In genomic region chr1:87660740-87661139, GRCm38 (mm10) we compare ENCODE assay signal across 26 mouse cellular contexts. TPM values are rescaled to one million over a fixed set of nuclear protein-coding genes. Genes with fewer than 3 reads are reported as not detected.
DNase-seq lines count a peak whose midpoint lies in the region; ATAC-seq and TF ChIP-seq lines count a peak whose summit lies in the region.
"Had no signal": no experiment of that assay in that cellular context is flagged by ENCODE, and none has a peak within 500 bp of the region (broad histone marks: within the 10 kb centered on the region; RNA-seq: fewer than 3 reads in every experiment).

No protein-coding gene starts in this region.

- peaks cover 10% of the 10 kb centered on the region for H3K4me1 ChIP-seq in heart, adult 2 months (ENCODE audit: control insufficient read depth, insufficient read depth, low read length)
- H3K4me1 ChIP-seq in lung, postnatal 0 days (ENCODE audit: insufficient read depth, low read depth, low read length), result no peaks in the 10 kb centered on the region
- H3K4me1 ChIP-seq in megakaryocyte, embryonic 14.5 days, result peaks cover 75% of the 10 kb centered on the region
- H3K4me1 ChIP-seq: embryonic facial prominence, embryonic 12.5 days had no signal

- TF ChIP-seq CTCF in heart, adult 2 months (IDR thresholded peaks at IDR 0.05), result no peak
- peak; percentile 17; the same call in 1 of the 2 replicates for TF ChIP-seq CTCF in lung, postnatal 0 days (IDR thresholded peaks at IDR 0.05)

- no peak overlapping the region for H3K9ac ChIP-seq in heart, adult 2 months (ENCODE audit: low read depth, low read length)
- no peak overlapping the region for H3K9ac ChIP-seq in lung, postnatal 0 days (replicated peaks; ENCODE audit: low read depth)
- H3K9ac ChIP-seq: embryonic facial prominence, embryonic 12.5 days; embryonic facial prominence, embryonic 15.5 days; forebrain, postnatal 0 days; hindbrain, embryonic 13.5 days had no signal

- no peaks in the 10 kb centered on the region for H3K79me2 ChIP-seq in heart, adult 2 months (replicated peaks; ENCODE audit: control insufficient read depth, insufficient read depth, low read length)

- no peak overlapping the region for H3K4me2 ChIP-seq in lung, postnatal 0 days (replicated peaks; ENCODE audit: low read depth, low read length)
- H3K4me2 ChIP-seq: embryonic facial prominence, embryonic 12.5 days; embryonic facial prominence, embryonic 15.5 days; heart, embryonic 11.5 days; hindbrain, embryonic 13.5 days had no signal

- intact Hi-C loops in heart, adult 2 months (cut with DNase I), result loop anchor here (2.0 kb wide), 1 partner anchor 40 kb away; the partner anchor contains the start of gene Inpp5d
- intact Hi-C loops in heart, postnatal 14 days (cut with DNase I), result no loop called here

- H3K9me3 ChIP-seq in lung, postnatal 0 days (ENCODE audit: low read length), result no peaks in the 10 kb centered on the region
- peaks cover 15% of the 10 kb centered on the region for H3K9me3 ChIP-seq in megakaryocyte, embryonic 14.5 days
- H3K9me3 ChIP-seq: embryonic facial prominence, embryonic 12.5 days; embryonic facial prominence, embryonic 15.5 days; hindbrain, embryonic 13.5 days had no signal

- no peak for TF ChIP-seq POLR2A in heart, adult 2 months (IDR thresholded peaks at IDR 0.05; ENCODE audit: insufficient read depth, low read depth, low read length)

- 64% methylated on average over 1 of the region's 1 CpGs for WGBS in heart, adult 2 months
- WGBS in lung, postnatal 0 days, result 63% methylated on average over 1 of the region's 1 CpGs

- H3K27me3 ChIP-seq in heart, adult 2 months (ENCODE audit: control insufficient read depth, insufficient read depth, low read length), result no peaks in the 10 kb centered on the region
- H3K27me3 ChIP-seq in lung, postnatal 0 days (replicated peaks; ENCODE audit: insufficient read depth, low read length), result no peaks in the 10 kb centered on the region
- H3K27me3 ChIP-seq in megakaryocyte, embryonic 14.5 days (replicated peaks), result no peaks in the 10 kb centered on the region
- H3K27me3 ChIP-seq: CH12.LX; embryonic facial prominence, embryonic 12.5 days; embryonic facial prominence, embryonic 15.5 days; hindbrain, embryonic 13.5 days; Patski had no signal

- peak overlapping the region; percentile 28; the same call in 1 of the 2 replicates for H3K27ac ChIP-seq in heart, adult 2 months
- peak overlapping the region; percentile 39; the same call in 1 of the 2 replicates for H3K27ac ChIP-seq in lung, postnatal 0 days (ENCODE audit: low read length)
- H3K27ac ChIP-seq: embryonic facial prominence, embryonic 12.5 days; embryonic facial prominence, embryonic 15.5 days; hindbrain, embryonic 10.5 days; hindbrain, embryonic 13.5 days had no signal

- DNase-seq in heart, adult 2 months, result no peak
- no peak for DNase-seq in heart, postnatal 14 days
- DNase-seq in lung, postnatal 0 days (ENCODE audit: low spot score), result no peak
- no peak for DNase-seq in lung, postnatal 4 days
- peak; percentile 47 for DNase-seq in lung, postnatal 36 days
- DNase-seq: adrenal gland, postnatal 10 days; adrenal gland, postnatal 36 days; B cell, adult 2 months; cerebellum, adult 18-20 months; cerebellum, adult 9-11 months; cerebellum, postnatal 25 days; forebrain, postnatal 0 days; gastrocnemius, postnatal 10 days; gastrocnemius, postnatal 36 days; heart, postnatal 36 days had no signal

- peak; percentile 61; the same call in 1 of the 2 replicates for ATAC-seq in lung, postnatal 0 days
- ATAC-seq in megakaryocyte, adult 5-6 weeks (ENCODE audit: poor library complexity, severe bottlenecking), result no peak
- ATAC-seq: forebrain, embryonic 14.5 days; forebrain, postnatal 0 days; hindbrain, embryonic 16.5 days; Patski had no signal

- TF ChIP-seq EP300 in heart, adult 2 months (IDR thresholded peaks at IDR 0.05; ENCODE audit: insufficient read depth, low read depth, low read length), result no peak
- no peak for TF ChIP-seq EP300 in lung, postnatal 0 days (IDR thresholded peaks at IDR 0.05)

- no peak overlapping the region for H3K4me3 ChIP-seq in heart, adult 2 months
- no peak overlapping the region for H3K4me3 ChIP-seq in lung, postnatal 0 days (ENCODE audit: low read depth, low read length)
- H3K4me3 ChIP-seq in megakaryocyte, embryonic 14.5 days (replicated peaks), result peak overlapping the region; percentile 34
- H3K4me3 ChIP-seq: embryonic facial prominence, embryonic 12.5 days; embryonic facial prominence, embryonic 15.5 days; hindbrain, embryonic 10.5 days; hindbrain, embryonic 13.5 days had no signal

- no peaks in the 10 kb centered on the region for H3K36me3 ChIP-seq in heart, adult 2 months (ENCODE audit: control insufficient read depth, insufficient read depth, low read length)
- no peaks in the 10 kb centered on the region for H3K36me3 ChIP-seq in lung, postnatal 0 days (ENCODE audit: insufficient read depth, low read length)
- H3K36me3 ChIP-seq in megakaryocyte, embryonic 14.5 days (replicated peaks; ENCODE audit: low read length), result peaks cover 97% of the 10 kb centered on the region
- H3K36me3 ChIP-seq: embryonic facial prominence, embryonic 12.5 days; embryonic facial prominence, embryonic 15.5 days; hindbrain, embryonic 10.5 days; hindbrain, embryonic 13.5 days had no signal

RNA-seq across cellular contexts. Expression of gene Inpp5d, which starts 40.6 kb away (rescaled TPM):
- total RNA-seq in heart, adult 2 months (2021), result 10 to 100 TPM; 13.2 to 13.8 TPM
- 8.4 and 13.5 TPM in 2 replicates for polyA plus RNA-seq in heart, adult 2 months (2012; rRNA removed)
- total RNA-seq in heart, postnatal 14 days (2021), result 10 to 100 TPM; 16.4 to 18.1 TPM
- 13.5 and 13.6 TPM in 2 replicates for polyA plus RNA-seq in lung, postnatal 0 days (2015; fragmentation: Nextera tagmentation; extraction: Ambion mirVana)
- polyA plus RNA-seq in megakaryocyte, embryonic 14.5 days (2012; ENCODE audit: insufficient read depth, low replicate concordance), result 107 and 189 TPM in 2 replicates
- total RNA-seq in megakaryocyte, adult 5-6 weeks (2015), result 99.6 and 105 TPM in 2 replicates
- 88.0 and 148 TPM in 2 replicates for total RNA-seq in megakaryocyte, adult 5-6 weeks (2017)

Comparison
In these comparisons a context has a peak if more than half of its experiments do, and no peak if none do; other contexts are left out.
1. RNA of gene Inpp5d, which starts 40.6 kb away (total RNA-seq): 88.0 to 148 TPM in megakaryocyte, adult 5-6 weeks; 16.4 to 18.1 TPM in heart, postnatal 14 days and 13.2 to 13.8 TPM in heart, adult 2 months; every median in the first group is over 4 times any median in the second.